Mouse (Mus musculus) MEL (cell line): Measurements from ENCODE around the gene Gstm6.
A peak's percentile ranks its signal among the peaks of the same experiment; 100 is the strongest.

Experiments
- CHD1 ChIP-seq: IDR thresholded peaks from 2 replicates; pipeline ENCODE4 v1.6.1; 2012; ENCODE audit warnings: low read depth, mild to moderate bottlenecking, inconsistent platforms, low read length, improper control_type of control experiment
- CHD2 ChIP-seq: IDR thresholded peaks from 2 replicates; pipeline ENCODE4 v1.6.1; 2011; ENCODE audit warnings: low read length, improper control_type of control experiment
- CTCF ChIP-seq, 3 experiments: IDR thresholded peaks in 2 of 3; conservative IDR thresholded peaks in 1 of 3; 2 replicates each; pipeline ENCODE4 v1.5.1; 2011 to 2012; ENCODE audit warnings: low read length in 3 of 3, low read depth in 2 of 3, mild to moderate bottlenecking in 2 of 3, improper control_type of control experiment in 1 of 3, inconsistent platforms in 1 of 3, mixed read lengths in 1 of 3, moderate library complexity in 1 of 3; ENCODE audit not compliant: control insufficient read depth in 1 of 3, insufficient read depth in 1 of 3, poor library complexity in 1 of 3, severe bottlenecking in 1 of 3
- EP300 ChIP-seq, 2 experiments: IDR thresholded peaks; 2 replicates each; pipeline ENCODE4 v1.6.1; 2011; ENCODE audit warnings: improper control_type of control experiment in 2 of 2, low read length in 2 of 2, low read depth in 1 of 2, mild to moderate bottlenecking in 1 of 2
- KAT2A ChIP-seq: conservative IDR thresholded peaks from 2 replicates; pipeline ENCODE4 v1.6.1; 2012; ENCODE audit warnings: low read depth, low read length, improper control_type of control experiment, inconsistent platforms
- NELFE ChIP-seq: IDR thresholded peaks from 2 replicates; pipeline ENCODE4 v1.6.1; 2011; ENCODE audit warnings: low read depth, low read length, improper control_type of control experiment
- POLR2A ChIP-seq, 2 experiments: IDR thresholded peaks; 2 replicates each; pipeline ENCODE4 v1.6.1; 2011 to 2012; ENCODE audit warnings: low read length in 2 of 2, mild to moderate bottlenecking in 2 of 2, control low read depth in 1 of 2, improper control_type of control experiment in 1 of 2, low read depth in 1 of 2, moderate library complexity in 1 of 2; ENCODE audit not compliant: control insufficient read depth in 1 of 2, insufficient read depth in 1 of 2, poor library complexity in 1 of 2
- POLR2AphosphoS5 ChIP-seq: IDR thresholded peaks from 2 replicates; pipeline ENCODE4 v1.6.1; 2012; ENCODE audit warnings: low read depth, borderline replicate concordance, mild to moderate bottlenecking, inconsistent platforms, low read length, moderate library complexity, mixed read lengths
- TCF12 ChIP-seq: IDR thresholded peaks from 2 replicates; pipeline ENCODE4 v1.6.1; 2014; ENCODE audit warnings: low read depth, mild to moderate bottlenecking, inconsistent platforms, low read length, improper control_type of control experiment, moderate library complexity
- USF1 ChIP-seq: IDR thresholded peaks from 2 replicates; pipeline ENCODE4 v1.6.1; 2014; ENCODE audit warnings: low read depth, mild to moderate bottlenecking, inconsistent platforms, low read length, improper control_type of control experiment, moderate library complexity
- ZKSCAN1 ChIP-seq: IDR thresholded peaks from 2 replicates; pipeline ENCODE4 v1.6.1; 2012; ENCODE audit warnings: low read depth, mild to moderate bottlenecking, inconsistent platforms, low read length, improper control_type of control experiment, moderate library complexity
- ZNF384 ChIP-seq: IDR thresholded peaks from 2 replicates; pipeline ENCODE4 v1.6.1; 2012; ENCODE audit warnings: low read depth, mild to moderate bottlenecking, inconsistent platforms, low read length, improper control_type of control experiment

- TF ChIP-seq POLR2A (IDR thresholded peaks at IDR 0.05; ENCODE audit: control insufficient read depth in 1 of 2, insufficient read depth in 1 of 2, low read depth in 1 of 2, low read length in 2 of 2, poor library complexity in 1 of 2) (no peak), POLR2AphosphoS5 (no peak), EP300 (IDR thresholded peaks at IDR 0.05; ENCODE audit: low read depth in 1 of 2, low read length in 2 of 2) (no peak), CTCF (IDR thresholded peaks at IDR 0.05 in 2 of 3, conservative IDR thresholded peaks at IDR 0.05 in 1 of 3; ENCODE audit: control insufficient read depth in 1 of 3, insufficient read depth in 1 of 3, low read depth in 2 of 3, low read length in 3 of 3, poor library complexity in 1 of 3, severe bottlenecking in 1 of 3) (peak in 2 of 3 experiments; percentile 10 to 48; a peak in 2 of 6 replicates), NELFE (no peak), CHD1 (no peak), ZKSCAN1 (no peak), TCF12 (no peak), KAT2A (no peak), CHD2 (no peak), USF1 (no peak), ZNF384 (no peak)
Observed at GRCm38 (mm10) chr3:107931670-107932069, 11.9 kb downstream of the Gstm6 start, which contains the start of gene Gstm7.
